Mouse (Mus musculus) neural tube, embryonic 15.5 days (tissue): ENCODE measurements around the gene Ranbp9. TPM values are rescaled to one million over a fixed set of nuclear protein-coding genes. Genes with fewer than 3 reads are reported as not detected.

ENCODE experiments used
- ATAC-seq: fragments of 200-750 bp; cut with Nextera tagmentation; 2 replicates; pipeline ENCODE4 v1.8.0; 2017; ENCODE audit warnings: mild to moderate bottlenecking, moderate TSS enrichment, moderate library complexity; ENCODE audit not compliant: low FRiP score
- H3K27ac ChIP-seq: fragments of 300-500 bp; sonication (generic); replicated peaks from 2 replicates; pipeline ENCODE4 v1.5.1; 2015; ENCODE audit warnings: mild to moderate bottlenecking, inconsistent platforms
- H3K27me3 ChIP-seq: fragments of 300-500 bp; sonication (generic); replicated peaks from 2 replicates; pipeline ENCODE4 v1.6.1; 2015; ENCODE audit warnings: inconsistent platforms
- H3K36me3 ChIP-seq: fragments of 300-500 bp; sonication (generic); 2 replicates; pipeline ENCODE4 v1.6.1; 2015; ENCODE audit warnings: inconsistent platforms
- H3K4me1 ChIP-seq: fragments of 300-500 bp; sonication (generic); 2 replicates; pipeline ENCODE4 v1.6.1; 2015; ENCODE audit warnings: inconsistent platforms
- H3K4me2 ChIP-seq: fragments of 300-500 bp; sonication (generic); 2 replicates; pipeline ENCODE4 v1.6.1; 2015; ENCODE audit warnings: inconsistent platforms, mild to moderate bottlenecking, moderate library complexity
- H3K4me3 ChIP-seq: fragments of 300-500 bp; sonication (generic); replicated peaks from 2 replicates; pipeline ENCODE4 v1.5.1; 2015; ENCODE audit warnings: mild to moderate bottlenecking, inconsistent platforms
- H3K9ac ChIP-seq: fragments of 300-500 bp; sonication (generic); replicated peaks from 2 replicates; pipeline ENCODE4 v1.6.1; 2015; ENCODE audit warnings: mild to moderate bottlenecking, inconsistent platforms
- H3K9me3 ChIP-seq: fragments of 300-500 bp; sonication (generic); replicated peaks from 2 replicates; pipeline ENCODE4 v1.6.1; 2016; ENCODE audit warnings: inconsistent platforms
- WGBS: fragments of 180-500 bp; shearing (Covaris S2); methylation state at CpG from one replicate; pipeline ENCODE4 v1.1.7; 2015; ENCODE audit warnings: mixed read lengths; 5-methylcytosine and 5-hydroxymethylcytosine counted together
- polyA plus RNA-seq: library from polyadenylated mRNA; unstranded; fragments of >200 nt; fragmentation: Nextera tagmentation; extraction: Ambion mirVana; gene quantifications from 2 replicates; pipeline ENCODE4 v1.2.1, GENCODE M21; 2015

Gene Ranbp9
- polyA plus RNA-seq, 1 experiment from 2014 or later = 12.9 TPM

DNA sequence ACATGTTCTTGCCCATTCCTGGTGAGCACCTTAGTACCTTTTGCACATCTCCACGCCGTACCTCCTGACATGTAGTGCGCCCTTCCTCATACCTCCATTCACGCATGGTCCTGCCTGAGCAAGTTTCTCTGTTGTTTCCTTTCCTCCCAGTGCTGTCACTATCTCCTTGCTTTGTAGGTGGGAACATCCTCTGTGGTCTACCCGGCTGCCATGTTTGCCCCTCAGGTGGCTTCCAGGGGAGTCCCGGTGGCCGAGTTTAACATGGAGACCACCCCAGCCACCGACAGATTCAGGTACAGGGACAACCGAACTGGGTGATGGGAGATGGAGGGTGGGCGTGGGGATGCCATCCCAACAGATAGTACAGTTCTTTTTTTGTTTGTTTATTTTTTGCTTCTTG, 95.8 kb downstream of the Ranbp9 start:
- no peaks in the 10 kb centered on the region for H3K4me1 ChIP-seq
- no peak overlapping the region for H3K27ac ChIP-seq
- H3K4me3 ChIP-seq = no peak overlapping the region
- no peak for ATAC-seq
- peaks cover 11% of the 10 kb centered on the region; the same call in 1 of the 2 replicates for H3K36me3 ChIP-seq
- H3K4me2 ChIP-seq = no peak overlapping the region
- H3K9me3 ChIP-seq = no peaks in the 10 kb centered on the region
- 98% methylated on average over 10 of the region's 10 CpGs for WGBS
- H3K9ac ChIP-seq = no peak overlapping the region
- no peaks in the 10 kb centered on the region for H3K27me3 ChIP-seq

DNA sequence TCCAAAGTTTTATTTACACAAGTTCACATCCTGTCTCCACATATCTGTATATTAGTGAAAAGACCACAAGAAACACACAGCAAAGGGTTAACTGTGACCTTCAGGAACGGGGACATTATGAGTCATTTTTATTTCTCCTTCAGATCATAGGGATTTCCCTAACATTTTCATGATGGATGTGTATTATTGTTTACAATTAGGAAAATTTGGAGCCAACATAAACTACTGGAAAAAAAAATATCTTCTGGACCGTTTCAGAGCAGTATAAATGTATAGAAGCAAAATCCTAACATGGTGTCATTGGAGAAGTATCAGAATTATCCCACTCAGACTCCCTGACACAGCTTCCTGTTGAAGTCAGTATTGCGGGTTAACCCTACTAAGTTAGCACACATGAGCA, 101.1 kb downstream of the Ranbp9 start:
- Histone ChIP-seq H3K4me1 (no peaks in the 10 kb centered on the region), H3K4me2 (no peak overlapping the region), H3K36me3 (peaks cover 21% of the 10 kb centered on the region), H3K27me3 (no peaks in the 10 kb centered on the region), H3K9me3 (no peaks in the 10 kb centered on the region), H3K27ac (no peak overlapping the region), H3K4me3 (no peak overlapping the region), H3K9ac (no peak overlapping the region)
- WGBS = 85% methylated on average over 3 of the region's 3 CpGs
- no peak for ATAC-seq

DNA sequence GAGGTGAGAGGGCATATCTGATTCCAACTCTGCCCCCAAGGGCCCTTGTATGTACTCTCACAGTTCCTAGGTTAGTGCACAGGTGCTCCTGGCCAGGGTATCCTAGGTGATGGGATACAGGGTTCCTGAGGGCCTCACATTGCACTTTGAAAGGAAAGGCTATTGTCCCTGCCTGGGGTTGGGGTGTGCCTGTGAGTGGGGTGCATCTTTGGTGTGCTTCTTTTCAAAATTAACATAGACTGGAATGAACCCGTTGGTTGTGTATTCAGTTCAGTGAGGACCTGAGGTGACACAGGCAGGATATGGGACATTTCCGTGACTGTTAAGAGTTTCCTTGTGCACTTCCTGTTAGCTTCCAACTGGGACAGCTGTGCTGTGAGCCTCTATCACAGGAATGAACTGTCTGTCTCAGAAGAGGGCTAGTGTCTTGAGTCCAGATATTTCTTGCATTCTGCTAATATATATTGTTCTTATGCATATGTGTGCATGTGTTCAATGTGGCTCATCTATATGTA, 106.1 kb downstream of the Ranbp9 start:
- WGBS = 76% methylated on average over 2 of the region's 2 CpGs
- no peak for ATAC-seq
- Histone ChIP-seq H3K9me3 (no peaks in the 10 kb centered on the region), H3K4me1 (no peaks in the 10 kb centered on the region), H3K27me3 (no peaks in the 10 kb centered on the region), H3K27ac (no peak overlapping the region), H3K4me3 (no peak overlapping the region), H3K4me2 (no peak overlapping the region), H3K9ac (no peak overlapping the region), H3K36me3 (peaks cover 48% of the 10 kb centered on the region)

DNA sequence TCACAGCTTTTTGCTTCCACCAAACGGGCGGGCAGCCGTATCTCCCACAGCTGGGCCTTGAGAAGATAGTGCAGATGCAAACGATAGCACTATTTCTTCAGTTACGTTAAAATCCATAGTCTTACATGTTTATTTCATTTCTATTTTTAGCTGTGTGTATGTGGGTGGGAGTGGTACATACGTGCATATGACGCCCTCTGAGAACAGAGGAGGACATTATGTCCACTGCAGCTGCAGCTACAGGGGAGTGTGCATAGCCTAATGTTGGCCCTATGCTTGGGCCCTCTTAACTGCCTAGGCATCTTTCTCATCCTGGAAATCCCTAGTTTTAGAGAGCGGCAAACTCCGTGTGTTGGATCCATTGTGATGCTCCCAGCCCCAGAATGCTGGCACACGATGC, 106.9 kb downstream of the Ranbp9 start:
- Histone ChIP-seq H3K4me2 (no peak overlapping the region), H3K27me3 (no peaks in the 10 kb centered on the region), H3K4me3 (no peak overlapping the region), H3K27ac (no peak overlapping the region), H3K9ac (no peak overlapping the region), H3K4me1 (no peaks in the 10 kb centered on the region), H3K36me3 (peaks cover 48% of the 10 kb centered on the region), H3K9me3 (no peaks in the 10 kb centered on the region)
- 90% methylated on average over 10 of the region's 10 CpGs for WGBS
- no peak for ATAC-seq

DNA sequence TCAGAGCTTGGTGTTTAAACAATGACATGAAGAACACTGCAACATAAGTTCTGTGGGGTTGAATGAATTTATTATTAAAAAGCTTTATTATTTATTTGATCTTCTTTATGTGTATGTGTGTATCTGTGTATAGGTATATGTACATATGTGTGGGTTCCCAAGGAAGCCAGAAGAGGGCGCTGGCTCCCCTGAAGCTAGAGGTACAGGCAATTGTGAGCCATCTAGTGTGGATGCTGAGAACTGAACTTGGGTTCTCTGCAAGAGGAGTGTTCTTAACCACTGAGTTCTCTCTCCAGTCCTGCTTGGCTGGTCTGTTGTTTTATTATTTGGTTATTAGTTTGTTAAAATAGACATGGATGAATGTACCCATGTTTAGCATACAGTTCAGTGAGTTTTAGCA, 108.2 kb downstream of the Ranbp9 start:
- no peak overlapping the region for H3K4me3 ChIP-seq
- H3K36me3 ChIP-seq = peaks cover 47% of the 10 kb centered on the region
- no peaks in the 10 kb centered on the region for H3K4me1 ChIP-seq
- no peak overlapping the region for H3K27ac ChIP-seq
- no peaks in the 10 kb centered on the region for H3K27me3 ChIP-seq
- 93% methylated on average over 1 of the region's 1 CpGs for WGBS
- ATAC-seq = no peak
- no peaks in the 10 kb centered on the region for H3K9me3 ChIP-seq
- no peak overlapping the region for H3K4me2 ChIP-seq
- no peak overlapping the region for H3K9ac ChIP-seq

DNA sequence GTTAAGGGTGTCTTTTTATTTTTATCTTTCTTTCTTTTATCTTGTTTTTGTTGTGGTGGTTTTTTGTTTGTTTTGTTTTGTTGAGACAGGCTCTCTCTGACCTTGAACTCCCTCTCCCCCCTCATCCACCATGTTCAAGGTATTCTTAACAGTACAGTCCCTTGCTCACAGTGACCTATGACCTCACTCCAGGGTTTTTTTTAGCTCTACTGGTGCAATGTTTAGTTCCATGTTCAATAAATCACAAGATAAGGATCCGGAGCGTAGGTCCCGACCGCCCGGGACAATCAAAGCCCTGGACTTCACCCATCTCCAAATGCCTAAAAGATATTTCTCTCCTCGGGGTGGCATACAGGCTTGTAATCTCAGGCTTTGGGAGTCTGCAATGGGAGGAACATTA, 111.0 kb downstream of the Ranbp9 start:
- Histone ChIP-seq H3K9me3 (no peaks in the 10 kb centered on the region), H3K4me1 (peaks cover 11% of the 10 kb centered on the region), H3K27me3 (no peaks in the 10 kb centered on the region), H3K9ac (no peak overlapping the region), H3K4me2 (no peak overlapping the region), H3K4me3 (no peak overlapping the region), H3K36me3 (peaks cover 32% of the 10 kb centered on the region), H3K27ac (no peak overlapping the region)
- WGBS = 92% methylated on average over 6 of the region's 6 CpGs
- no peak for ATAC-seq

DNA sequence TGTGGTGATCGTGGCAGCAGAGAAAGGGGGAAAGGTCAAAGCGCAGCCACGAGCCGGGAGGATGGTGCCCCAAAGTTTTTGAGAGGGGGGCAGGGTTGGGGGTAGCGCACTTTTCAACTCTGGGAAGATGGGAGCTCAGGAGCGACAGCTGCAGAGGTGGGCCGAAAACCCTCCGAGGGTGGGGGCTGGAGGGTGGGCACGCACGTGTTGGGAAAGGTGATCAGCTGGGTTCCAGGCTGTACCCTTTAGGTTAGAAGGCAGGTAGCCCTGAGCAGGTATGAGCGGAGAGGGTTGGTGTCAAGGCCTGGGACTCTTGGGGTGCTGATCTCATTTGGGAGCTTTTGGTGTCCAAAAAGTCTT, 115.3 kb downstream of the Ranbp9 start:
- H3K27ac ChIP-seq = peak overlapping the region; percentile 76
- WGBS = 9% methylated on average over 11 of the region's 11 CpGs
- ATAC-seq = peak; percentile 67

DNA sequence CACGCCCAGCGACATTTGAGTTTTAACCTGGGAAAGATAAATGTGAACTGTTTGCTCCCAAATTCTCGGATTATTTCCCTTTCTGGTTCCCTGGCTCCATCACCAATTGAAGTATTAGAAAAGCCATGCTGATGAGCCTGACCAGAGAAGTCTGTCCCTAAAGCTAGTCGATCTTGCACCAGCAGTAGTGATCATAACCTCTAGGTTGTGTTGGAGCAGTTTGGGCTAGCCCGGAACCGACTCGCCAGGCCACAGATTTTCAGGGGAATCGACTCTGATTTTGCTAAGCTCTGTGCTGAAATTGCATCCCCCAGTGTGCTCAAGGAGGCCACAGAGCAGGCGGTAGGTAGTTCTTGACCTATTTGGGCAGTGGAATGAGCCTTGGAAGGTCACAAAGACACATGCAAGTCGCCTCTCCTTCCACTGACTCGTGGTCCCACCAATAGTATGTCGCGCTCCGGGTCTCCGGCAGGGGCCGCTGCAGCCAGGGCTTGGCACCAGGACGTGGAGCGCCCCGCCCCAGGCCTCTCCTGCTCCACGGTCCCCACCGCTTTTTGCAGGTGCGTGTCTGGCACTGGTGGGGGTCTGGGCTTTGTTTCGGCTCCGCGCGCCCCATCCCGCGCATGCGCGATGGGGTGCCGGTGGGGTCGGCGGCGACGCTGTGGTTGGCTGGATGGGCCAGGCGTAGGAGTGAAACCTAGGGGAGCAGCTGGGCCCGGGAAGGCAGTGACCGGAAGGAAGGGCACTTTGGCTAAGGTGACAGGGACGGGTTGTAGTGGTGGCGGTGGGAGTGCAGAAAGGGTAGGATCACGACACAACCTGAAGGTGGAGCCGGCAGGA, 115.9 kb downstream of the Ranbp9 start, which contains the start of gene Sirt5:
Gene Sirt5, plus strand, starts transcription at position 512 of the 840 bp plus-strand sequence.
- 16% methylated on average over 41 of the region's 42 CpGs for WGBS
- peak within 1 kb of the TSS; percentile 51 for H3K4me3 ChIP-seq
- H3K4me2 ChIP-seq = peak within 1 kb of the TSS; percentile 85
- H3K27me3 ChIP-seq = no peaks in the 10 kb centered on the region
- H3K9me3 ChIP-seq = no peaks in the 10 kb centered on the region
- peak within 1 kb of the TSS; percentile 71 for H3K9ac ChIP-seq
- H3K36me3 ChIP-seq = no peaks in the 10 kb centered on the region
- peaks cover 15% of the 10 kb centered on the region for H3K4me1 ChIP-seq
- peak within 1 kb of the TSS; percentile 76 for H3K27ac ChIP-seq
- ATAC-seq = peak; percentile 96

More for the DNA sequence above, 115.3 kb downstream of the Ranbp9 start:
- Histone ChIP-seq H3K9ac (peak overlapping the region; percentile 71), H3K36me3 (peaks cover 4% of the 10 kb centered on the region), H3K4me1 (peaks cover 15% of the 10 kb centered on the region), H3K4me3 (peak overlapping the region; percentile 51), H3K9me3 (no peaks in the 10 kb centered on the region), H3K4me2 (peak overlapping the region; percentile 85), H3K27me3 (no peaks in the 10 kb centered on the region)

DNA sequence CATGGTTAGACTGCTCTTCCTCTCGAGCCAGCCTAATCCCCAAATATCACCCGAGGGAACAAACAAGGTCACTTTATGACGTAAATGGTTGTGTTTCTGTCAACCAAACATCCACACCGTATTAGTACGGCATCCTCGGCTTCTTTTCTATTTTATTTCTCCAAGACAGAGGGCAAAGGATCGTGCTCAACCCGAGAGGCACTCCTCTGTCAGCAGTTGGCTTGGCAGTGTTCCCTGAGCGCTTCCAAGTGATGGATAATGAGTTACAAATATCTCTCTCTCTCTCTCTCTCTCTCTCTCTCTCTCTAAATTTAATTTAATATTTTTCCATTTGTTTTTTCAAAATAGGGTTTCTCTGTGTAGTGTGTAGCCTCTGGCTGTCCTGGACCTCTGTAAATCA, 118.7 kb downstream of the Ranbp9 start:
- no peak for ATAC-seq
- Histone ChIP-seq H3K27ac (no peak overlapping the region), H3K4me3 (no peak overlapping the region), H3K4me2 (no peak overlapping the region), H3K4me1 (peaks cover 15% of the 10 kb centered on the region), H3K9ac (no peak overlapping the region), H3K36me3 (no peaks in the 10 kb centered on the region), H3K9me3 (no peaks in the 10 kb centered on the region), H3K27me3 (no peaks in the 10 kb centered on the region)
- WGBS = 62% methylated on average over 9 of the region's 9 CpGs

DNA sequence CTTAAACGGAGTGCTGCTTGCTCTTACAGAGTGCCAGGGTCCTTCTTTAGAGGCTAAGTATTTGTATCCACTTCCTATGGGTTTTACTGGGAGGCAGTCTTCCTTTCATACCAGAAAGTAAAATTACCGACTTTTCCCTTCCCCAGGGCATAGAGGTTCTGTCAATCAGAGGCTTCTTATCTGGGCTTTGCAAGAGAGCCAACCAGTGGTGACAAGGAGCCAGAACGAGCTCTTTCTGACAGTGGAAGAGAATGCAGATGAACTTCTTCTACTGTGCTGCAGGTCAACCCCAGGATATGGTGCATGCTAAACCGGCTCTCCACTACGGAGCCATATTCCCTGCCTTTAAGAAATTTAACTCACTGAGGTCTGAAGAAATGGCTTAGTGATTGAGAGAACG, 120.5 kb downstream of the Ranbp9 start:
- ATAC-seq = no peak
- H3K9me3 ChIP-seq = no peaks in the 10 kb centered on the region
- WGBS = 80% methylated on average over 6 of the region's 6 CpGs
- no peak overlapping the region for H3K9ac ChIP-seq
- H3K4me1 ChIP-seq = peaks cover 5% of the 10 kb centered on the region; the same call in 1 of the 2 replicates
- H3K4me3 ChIP-seq = no peak overlapping the region
- no peak overlapping the region for H3K27ac ChIP-seq
- no peak overlapping the region for H3K4me2 ChIP-seq
- no peaks in the 10 kb centered on the region for H3K27me3 ChIP-seq
- H3K36me3 ChIP-seq = no peaks in the 10 kb centered on the region

DNA sequence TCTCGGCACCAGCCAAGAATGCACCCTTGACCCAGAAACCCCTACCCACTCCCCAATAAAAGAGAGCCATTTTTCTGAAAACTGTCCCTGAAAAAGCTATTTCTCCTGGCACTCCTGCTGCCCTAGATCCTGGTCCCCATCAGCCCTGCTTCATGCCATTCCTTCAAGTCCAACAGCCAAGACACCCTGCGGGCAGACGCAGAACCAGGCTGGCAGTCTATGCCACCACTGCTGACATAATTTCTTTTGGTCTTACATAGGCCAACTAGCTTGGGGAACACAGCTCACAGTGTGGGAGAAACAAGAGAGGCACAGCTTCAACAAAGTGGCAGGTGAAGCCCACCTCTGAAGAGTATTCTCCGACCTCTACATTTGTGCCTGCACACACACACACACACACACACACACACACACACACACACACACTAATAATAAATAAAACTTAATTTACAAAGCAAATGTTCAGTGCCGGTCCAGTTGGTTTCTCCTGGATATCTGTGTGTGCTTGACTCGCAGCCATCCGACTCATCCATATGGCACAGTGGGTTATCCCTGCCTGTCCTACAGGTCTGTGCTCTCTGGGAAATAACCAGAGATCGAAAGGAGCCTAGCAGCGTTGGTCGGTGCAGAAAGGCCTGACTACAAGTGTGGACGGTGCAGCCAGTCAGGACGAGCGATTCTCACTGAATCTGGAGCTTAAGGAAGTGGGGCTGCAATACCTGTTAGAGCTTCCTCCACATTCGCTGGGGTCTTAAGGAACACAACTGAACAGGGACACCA, 124.5 kb downstream of the Ranbp9 start:
- no peak overlapping the region for H3K4me2 ChIP-seq
- 0 out of 2 replicates have a peak, but pooled peaks cover 6% of the 10 kb centered on the region for H3K4me1 ChIP-seq
- no peak overlapping the region for H3K9ac ChIP-seq
- no peaks in the 10 kb centered on the region for H3K9me3 ChIP-seq
- H3K27me3 ChIP-seq = no peaks in the 10 kb centered on the region
- no peak for ATAC-seq
- H3K36me3 ChIP-seq = no peaks in the 10 kb centered on the region
- no peak overlapping the region for H3K4me3 ChIP-seq
- no peak overlapping the region for H3K27ac ChIP-seq
- 87% methylated on average over 14 of the region's 14 CpGs for WGBS
